Mouse (Mus musculus): ENCODE results near the gene Mdk. TPM values are rescaled to one million over a fixed set of nuclear protein-coding genes. Genes with fewer than 3 reads are reported as not detected.

Gene Mdk
- total and polyA plus RNA-seq, 2 experiments = 0.56 TPM; not detected in 1

DNA sequence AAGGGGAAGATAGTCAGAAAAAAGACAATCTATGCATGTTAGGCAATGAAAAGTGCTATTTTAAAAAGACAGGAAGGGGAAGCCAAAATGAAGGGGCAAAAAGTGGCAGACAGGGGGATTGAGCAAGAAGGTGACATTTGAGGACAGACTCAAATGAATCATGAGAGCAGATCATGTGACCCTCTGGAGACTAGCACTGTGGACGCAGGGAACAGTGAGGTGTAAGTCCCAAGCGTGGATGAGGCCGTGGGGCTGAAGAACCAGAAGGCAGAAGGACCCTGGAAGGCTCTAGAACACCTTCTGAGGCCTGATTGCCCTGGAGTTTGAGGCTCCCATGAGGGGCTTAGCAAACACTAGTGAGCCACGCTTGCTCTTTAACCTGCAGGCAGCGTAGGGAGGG lies 34.3 kb upstream of the Mdk start:
- WGBS = 85% methylated on average over 5 of the region's 5 CpGs
- H3K27me3 ChIP-seq (ENCODE audit: control insufficient read depth, insufficient read depth, low read length) = no peaks in the 10 kb centered on the region

DNA sequence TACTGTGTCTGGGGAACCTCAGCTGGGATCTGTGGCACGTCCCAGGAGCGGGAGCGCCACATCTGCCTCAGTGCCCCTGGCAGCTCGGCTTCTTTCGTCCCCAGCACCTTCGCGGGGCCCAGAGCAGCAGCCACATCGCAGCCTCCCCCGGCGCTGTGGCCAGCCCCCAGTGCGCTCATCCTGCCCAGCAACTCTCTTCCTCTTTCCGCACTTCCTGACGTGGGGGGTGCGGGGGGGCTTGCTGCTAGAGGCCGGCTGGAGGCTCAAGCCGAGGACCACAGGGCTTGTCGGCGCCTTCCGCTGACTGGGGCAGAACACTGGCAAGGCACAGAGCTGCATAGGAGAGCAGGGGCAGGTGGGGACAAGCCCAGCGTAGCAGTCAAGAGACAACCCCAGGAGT lies 33.3 kb upstream of the Mdk start:
- no peak for TF ChIP-seq CTCF (IDR thresholded peaks at IDR 0.05; ENCODE audit: low read depth, low read length)
- peak; percentile 50; the same call in 1 of the 2 replicates for TF ChIP-seq POLR2A (IDR thresholded peaks at IDR 0.05; ENCODE audit: extremely low read depth, insufficient read depth, low read length)
- Histone ChIP-seq H3K4me1 (ENCODE audit: control insufficient read depth, insufficient read depth, low read length) (peaks cover 17% of the 10 kb centered on the region), H3K27me3 (ENCODE audit: control insufficient read depth, insufficient read depth, low read length) (no peaks in the 10 kb centered on the region), H3K27ac (replicated peaks; ENCODE audit: insufficient read depth, low read depth, low read length) (peak overlapping the region; percentile 98), H3K4me3 (ENCODE audit: insufficient read depth, low read depth, low read length) (peak overlapping the region; percentile 99), H3K36me3 (ENCODE audit: control insufficient read depth, insufficient read depth, low read length) (no peaks in the 10 kb centered on the region), H3K79me2 (ENCODE audit: control insufficient read depth, insufficient read depth, low read length) (peaks cover 11% of the 10 kb centered on the region; the same call in 1 of the 2 replicates), H3K9ac (ENCODE audit: low read depth, low read length) (peak overlapping the region; percentile 94)
- DNase-seq (ENCODE audit: extremely low read depth, low read depth, low spot score) = no peak
- WGBS = 53% methylated on average over 20 of the region's 20 CpGs

More for the DNA sequence above, 34.3 kb upstream of the Mdk start:
- H3K79me2 ChIP-seq (ENCODE audit: control insufficient read depth, insufficient read depth, low read length) = peaks cover 5% of the 10 kb centered on the region; the same call in 1 of the 2 replicates
- H3K27ac ChIP-seq (replicated peaks; ENCODE audit: insufficient read depth, low read depth, low read length) = no peak overlapping the region
- no peak for TF ChIP-seq CTCF (IDR thresholded peaks at IDR 0.05; ENCODE audit: low read depth, low read length)
- no peak for TF ChIP-seq POLR2A (IDR thresholded peaks at IDR 0.05; ENCODE audit: extremely low read depth, insufficient read depth, low read length)
- H3K9ac ChIP-seq (ENCODE audit: low read depth, low read length) = no peak overlapping the region
- H3K4me3 ChIP-seq (ENCODE audit: insufficient read depth, low read depth, low read length) = no peak overlapping the region
- peak; percentile 34 for DNase-seq (ENCODE audit: extremely low read depth, low read depth, low spot score)
- H3K36me3 ChIP-seq (ENCODE audit: control insufficient read depth, insufficient read depth, low read length) = no peaks in the 10 kb centered on the region
- peaks cover 19% of the 10 kb centered on the region for H3K4me1 ChIP-seq (ENCODE audit: control insufficient read depth, insufficient read depth, low read length)

- no peaks in the 10 kb centered on the region for H3K27me3 ChIP-seq (ENCODE audit: control insufficient read depth, insufficient read depth, low read length)
- peak overlapping the region; percentile 98 for H3K27ac ChIP-seq (replicated peaks; ENCODE audit: insufficient read depth, low read depth, low read length)
- H3K79me2 ChIP-seq (ENCODE audit: control insufficient read depth, insufficient read depth, low read length) = peaks cover 14% of the 10 kb centered on the region; the same call in 1 of the 2 replicates
- peaks cover 19% of the 10 kb centered on the region for H3K4me1 ChIP-seq (ENCODE audit: control insufficient read depth, insufficient read depth, low read length)
- whole genome bisulfite sequencing = 59% methylated on average over 3 of the region's 3 CpGs
- TF ChIP-seq CTCF (IDR thresholded peaks at IDR 0.05; ENCODE audit: low read depth, low read length) = no peak
- no peak for TF ChIP-seq POLR2A (IDR thresholded peaks at IDR 0.05; ENCODE audit: extremely low read depth, insufficient read depth, low read length)
- DNase-seq (ENCODE audit: extremely low read depth, low read depth, low spot score) = no peak
- peak overlapping the region; percentile 94 for H3K9ac ChIP-seq (ENCODE audit: low read depth, low read length)
- H3K4me3 ChIP-seq (ENCODE audit: insufficient read depth, low read depth, low read length) = peak overlapping the region; percentile 99
- H3K36me3 ChIP-seq (ENCODE audit: control insufficient read depth, insufficient read depth, low read length) = no peaks in the 10 kb centered on the region
Observed at GRCm38 (mm10) chr2:91964610-91965204, 32.6 kb upstream of the Mdk start.

- under 1% methylated on average over 40 of the region's 57 CpGs for WGBS
- peak; percentile 87 for TF ChIP-seq CTCF (IDR thresholded peaks at IDR 0.05; ENCODE audit: low read depth, low read length)
- 0 out of 2 replicates have a peak, but pooled peaks have one; percentile 33 for TF ChIP-seq POLR2A (IDR thresholded peaks at IDR 0.05; ENCODE audit: extremely low read depth, insufficient read depth, low read length)
- no peaks in the 10 kb centered on the region for H3K36me3 ChIP-seq (ENCODE audit: control insufficient read depth, insufficient read depth, low read length)
- no peaks in the 10 kb centered on the region for H3K27me3 ChIP-seq (ENCODE audit: control insufficient read depth, insufficient read depth, low read length)
- H3K79me2 ChIP-seq (ENCODE audit: control insufficient read depth, insufficient read depth, low read length) = peaks cover 20% of the 10 kb centered on the region; the same call in 1 of the 2 replicates
- peaks cover 23% of the 10 kb centered on the region for H3K4me1 ChIP-seq (ENCODE audit: control insufficient read depth, insufficient read depth, low read length)
- peak overlapping the region; percentile 89 for H3K9ac ChIP-seq (ENCODE audit: low read depth, low read length)
- H3K27ac ChIP-seq (replicated peaks; ENCODE audit: insufficient read depth, low read depth, low read length) = peak overlapping the region; percentile 79
- peak; percentile 64 for DNase-seq (ENCODE audit: extremely low read depth, low read depth, low spot score)
- H3K4me3 ChIP-seq (ENCODE audit: insufficient read depth, low read depth, low read length) = peak overlapping the region; percentile 79
Observed at GRCm38 (mm10) chr2:91963443-91963932, 31.4 kb upstream of the Mdk start.

DNA sequence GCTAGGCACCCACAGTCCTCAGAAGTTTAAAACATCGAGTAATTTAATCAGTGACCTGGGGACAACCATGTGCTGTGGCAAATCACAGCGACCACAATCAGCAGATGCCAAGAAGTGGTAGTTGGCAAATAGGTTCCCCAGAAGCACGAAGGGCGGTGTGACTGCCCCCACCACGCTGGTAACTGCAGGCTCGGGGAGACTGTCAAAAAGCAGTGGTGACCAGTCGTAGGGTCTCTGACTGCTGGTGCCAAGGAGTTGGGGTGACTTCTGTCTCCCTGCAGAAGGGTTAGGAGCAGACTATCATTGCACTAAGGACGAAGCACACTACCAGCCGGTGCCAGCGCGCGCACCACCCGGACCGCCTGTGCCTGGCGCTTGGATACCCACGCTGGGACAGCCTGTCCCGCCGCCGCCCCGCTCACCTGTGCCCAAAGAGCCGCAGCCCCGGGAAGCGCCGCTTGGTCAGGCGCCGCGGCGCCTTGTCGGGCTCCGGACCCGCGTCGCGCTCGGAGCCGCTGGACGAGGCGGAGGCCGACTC lies 30.8 kb upstream of the Mdk start:
- peaks cover 23% of the 10 kb centered on the region for H3K4me1 ChIP-seq (ENCODE audit: control insufficient read depth, insufficient read depth, low read length)

More for the DNA sequence above, 30.8 kb upstream of the Mdk start:
- Histone ChIP-seq H3K27ac (replicated peaks; ENCODE audit: insufficient read depth, low read depth, low read length) (peak overlapping the region; percentile 79), H3K27me3 (ENCODE audit: control insufficient read depth, insufficient read depth, low read length) (no peaks in the 10 kb centered on the region), H3K79me2 (ENCODE audit: control insufficient read depth, insufficient read depth, low read length) (peaks cover 23% of the 10 kb centered on the region; the same call in 1 of the 2 replicates), H3K9ac (ENCODE audit: low read depth, low read length) (peak overlapping the region; percentile 89), H3K4me3 (ENCODE audit: insufficient read depth, low read depth, low read length) (peak overlapping the region; percentile 79), H3K36me3 (ENCODE audit: control insufficient read depth, insufficient read depth, low read length) (no peaks in the 10 kb centered on the region)
- no peak for TF ChIP-seq POLR2A (IDR thresholded peaks at IDR 0.05; ENCODE audit: extremely low read depth, insufficient read depth, low read length)
- TF ChIP-seq CTCF (IDR thresholded peaks at IDR 0.05; ENCODE audit: low read depth, low read length) = no peak
- peak; percentile 36 for DNase-seq (ENCODE audit: extremely low read depth, low read depth, low spot score)
- 0% methylated on average over 23 of the region's 39 CpGs for WGBS
